In genomic region chr7:3290257-3291033, GRCm38 (mm10) we compare ENCODE assay signal across 8 mouse cellular contexts. TPM values are rescaled to one million over a fixed set of nuclear protein-coding genes. Genes with fewer than 3 reads are reported as not detected.
DNase-seq lines count a peak whose midpoint lies in the region; ATAC-seq lines count a peak whose summit lies in the region.

No protein-coding gene starts in this region.

- H3K9me3 ChIP-seq in hindbrain, embryonic 10.5 days: no peaks in the 10 kb centered on the region
- no peaks in the 10 kb centered on the region for H3K9me3 ChIP-seq in lung, embryonic 16.5 days (ENCODE audit: control insufficient read depth, low read length)

- peak overlapping the region; percentile 80 for H3K4me2 ChIP-seq in lung, embryonic 16.5 days (ENCODE audit: low read depth, low read length)

- no peaks in the 10 kb centered on the region for H3K27me3 ChIP-seq in hindbrain, embryonic 10.5 days (ENCODE audit: insufficient read depth, poor library complexity, severe bottlenecking)
- no peaks in the 10 kb centered on the region for H3K27me3 ChIP-seq in lung, embryonic 16.5 days (ENCODE audit: control insufficient read depth, insufficient read depth, low read depth, low read length)

- peak overlapping the region; percentile 89 for H3K27ac ChIP-seq in hindbrain, embryonic 10.5 days
- peak overlapping the region; percentile 96 for H3K27ac ChIP-seq in lung, embryonic 16.5 days (ENCODE audit: low read length)

- under 1% methylated on average over 18 of the region's 18 CpGs for WGBS in hindbrain, embryonic 10.5 days
- WGBS in lung, embryonic 16.5 days: 1% methylated on average over 18 of the region's 18 CpGs

- H3K4me3 ChIP-seq in hindbrain, embryonic 10.5 days: peak overlapping the region; percentile 56
- peak overlapping the region; percentile 60 for H3K4me3 ChIP-seq in lung, embryonic 16.5 days (ENCODE audit: low read length)

- peaks cover 14% of the 10 kb centered on the region for H3K36me3 ChIP-seq in hindbrain, embryonic 10.5 days
- H3K36me3 ChIP-seq in lung, embryonic 16.5 days (ENCODE audit: control insufficient read depth, insufficient read depth, low read length): no peaks in the 10 kb centered on the region

- peaks cover 47% of the 10 kb centered on the region for H3K4me1 ChIP-seq in hindbrain, embryonic 10.5 days (replicated peaks)
- H3K4me1 ChIP-seq in lung, embryonic 16.5 days (replicated peaks; ENCODE audit: control insufficient read depth, insufficient read depth, low read length): peaks cover 29% of the 10 kb centered on the region

- peak; percentile 81 for ATAC-seq in frontal cortex, adult (ENCODE audit: low TSS enrichment)
- ATAC-seq in lung, embryonic 16.5 days (ENCODE audit: low read depth): peak; percentile 86

- peak; percentile 89 for DNase-seq in MEL-GATA-1-ER (ENCODE audit: extremely low read depth, low read depth)
- peak; percentile 85 to 93 for DNase-seq in cerebellum, adult 18-20 months
- peak; percentile 97 for DNase-seq in hindbrain, embryonic 10.5 days (ENCODE audit: low spot score)
- DNase-seq in layer of hippocampus, adult 9-11 months: peak; percentile 96
- DNase-seq in ovary, adult 18-20 months (ENCODE audit: low spot score): peak; percentile 96
- DNase-seq in thymus, postnatal 0 days (ENCODE audit: low spot score): peak; percentile 47

- peak overlapping the region; percentile 67 for H3K9ac ChIP-seq in lung, embryonic 16.5 days (ENCODE audit: low read length)

RNA-seq across cellular contexts. Expression of gene Prkcg, which starts 1.5 kb away (rescaled TPM):
- polyA plus RNA-seq in hindbrain, embryonic 10.5 days (2016; fragmentation: Nextera tagmentation; extraction: Ambion mirVana): 0.30 and 0.47 TPM in 2 replicates
- 0.24 and 0.58 TPM in 2 replicates for polyA plus RNA-seq in lung, embryonic 16.5 days (2015; fragmentation: Nextera tagmentation; extraction: Ambion mirVana)
- polyA plus RNA-seq in thymus, postnatal 0 days (2015; fragmentation: Nextera tagmentation; extraction: Ambion mirVana): 0.59 TPM in 1 of 2 replicates, not detected in the other

RNA-seq across cellular contexts. Expression of gene Myadm, which starts 1.6 kb away (rescaled TPM):
- 33.1 and 37.7 TPM in 2 replicates for polyA plus RNA-seq in hindbrain, embryonic 10.5 days (2016; fragmentation: Nextera tagmentation; extraction: Ambion mirVana)
- 142 and 151 TPM in 2 replicates for polyA plus RNA-seq in lung, embryonic 16.5 days (2015; fragmentation: Nextera tagmentation; extraction: Ambion mirVana)
- 11.6 and 12.1 TPM in 2 replicates for polyA plus RNA-seq in thymus, postnatal 0 days (2015; fragmentation: Nextera tagmentation; extraction: Ambion mirVana)

RNA-seq across cellular contexts. Expression of gene Nlrp12, which starts 40.9 kb away (rescaled TPM):
- polyA plus RNA-seq in hindbrain, embryonic 10.5 days (2016; fragmentation: Nextera tagmentation; extraction: Ambion mirVana): not detected in 2 replicates
- 0.03 TPM in 2 replicates for polyA plus RNA-seq in lung, embryonic 16.5 days (2015; fragmentation: Nextera tagmentation; extraction: Ambion mirVana)
- 0.03 TPM in 1 of 2 replicates, not detected in the other for polyA plus RNA-seq in thymus, postnatal 0 days (2015; fragmentation: Nextera tagmentation; extraction: Ambion mirVana)

RNA-seq across cellular contexts. Expression of gene Cacng7, which starts 42.3 kb away (rescaled TPM):
- 2.2 TPM in 2 replicates for polyA plus RNA-seq in hindbrain, embryonic 10.5 days (2016; fragmentation: Nextera tagmentation; extraction: Ambion mirVana)
- 0.24 and 0.55 TPM in 2 replicates for polyA plus RNA-seq in lung, embryonic 16.5 days (2015; fragmentation: Nextera tagmentation; extraction: Ambion mirVana)
- polyA plus RNA-seq in thymus, postnatal 0 days (2015; fragmentation: Nextera tagmentation; extraction: Ambion mirVana): 0.09 and 0.27 TPM in 2 replicates

Comparison
In these comparisons a context has a peak if more than half of its experiments do, and no peak if none do; other contexts are left out.
1. Peak in every context shown above with its lines: DNase-seq, ATAC-seq, H3K4me3 ChIP-seq and H3K27ac ChIP-seq.
2. DNase-seq: peak in every context shown above with its lines; median percentile 97 in hindbrain, embryonic 10.5 days; 96 in layer of hippocampus, adult 9-11 months; 96 in ovary, adult 18-20 months; 89 in MEL-GATA-1-ER; 89 in cerebellum, adult 18-20 months; 47 in thymus, postnatal 0 days.